Mouse (Mus musculus) forebrain, postnatal 0 days (tissue): Measurements from ENCODE around the gene Rcc2. TPM values are rescaled to one million over a fixed set of nuclear protein-coding genes. Genes with fewer than 3 reads are reported as not detected.
A peak's percentile ranks its signal among the peaks of the same experiment; 100 is the strongest.

Source experiments
- ATAC-seq: fragments of 200-750 bp; cut with Nextera tagmentation; 2 replicates; pipeline ENCODE4 v1.8.0; 2017; ENCODE audit warnings: mild to moderate bottlenecking, moderate library complexity
- DNase-seq: peaks from one replicate; pipeline ENCODE4 v3.0.0-alpha.2; 2015
- H3K27ac ChIP-seq: fragments of 300-500 bp; sonication (generic); 2 replicates; pipeline ENCODE4 v1.5.1; 2014; ENCODE audit warnings: low read depth, mild to moderate bottlenecking, antibody characterized with exemption, low read length, moderate library complexity, mixed read lengths
- H3K27me3 ChIP-seq: fragments of 300-500 bp; sonication (generic); 2 replicates; pipeline ENCODE4 v1.6.1; 2014; ENCODE audit warnings: mild to moderate bottlenecking, low read length, mixed read lengths; ENCODE audit not compliant: insufficient read depth
- H3K36me3 ChIP-seq: fragments of 300-500 bp; sonication (generic); 2 replicates; pipeline ENCODE4 v1.6.1; 2014; ENCODE audit warnings: mild to moderate bottlenecking, moderate library complexity; ENCODE audit not compliant: insufficient read depth
- H3K4me1 ChIP-seq: fragments of 300-500 bp; sonication (generic); 2 replicates; pipeline ENCODE4 v1.6.1; 2014; ENCODE audit warnings: antibody characterized with exemption; ENCODE audit not compliant: insufficient read depth
- H3K4me2 ChIP-seq: fragments of 300-500 bp; sonication (generic); 2 replicates; pipeline ENCODE4 v1.6.1; 2014; ENCODE audit warnings: low read depth, mild to moderate bottlenecking, moderate library complexity
- H3K4me3 ChIP-seq: fragments of 300-500 bp; sonication (generic); 2 replicates; pipeline ENCODE4 v1.5.1; 2014; ENCODE audit warnings: low read depth, low read length, mixed read lengths
- H3K9ac ChIP-seq: fragments of 300-500 bp; sonication (generic); 2 replicates; pipeline ENCODE4 v1.6.1; 2014; ENCODE audit warnings: mild to moderate bottlenecking
- H3K9me3 ChIP-seq: fragments of 300-500 bp; sonication (generic); 2 replicates; pipeline ENCODE4 v1.6.1; 2016; ENCODE audit warnings: low read length
- CTCF ChIP-seq: sonication (generic); IDR thresholded peaks from 2 replicates; pipeline ENCODE4 v1.5.1; 2016; ENCODE audit warnings: antibody characterized with exemption, control low read depth, low read depth
- WGBS: fragments of 180-500 bp; shearing (Covaris S2); extraction: QIAGEN DNeasy Blood & Tissue Kit; methylation state at CpG from one replicate; pipeline ENCODE4 v1.1.7; 2014; 5-methylcytosine and 5-hydroxymethylcytosine counted together
- polyA plus RNA-seq: library from polyadenylated mRNA; unstranded; fragments of >200 nt; fragmentation: Nextera tagmentation; extraction: Ambion mirVana; gene quantifications from 2 replicates; pipeline ENCODE4 v1.2.1, GENCODE M21; 2015
- total RNA-seq: library from RNA; depleted of rRNA; stranded (reverse); fragments of >200 nt; gene quantifications from 2 replicates; pipeline ENCODE4 v1.2.3, GENCODE M21; 2014

Rcc2 gene
- total and polyA plus RNA-seq, 2 experiments from 2014 or later: 20.8 to 62.3 TPM

- H3K9me3 ChIP-seq: no peaks in the 10 kb centered on the region
- ATAC-seq (no peak), DNase-seq (no peak)
- no peak overlapping the region for H3K27ac ChIP-seq
- H3K4me3 ChIP-seq: no peak overlapping the region
- H3K9ac ChIP-seq: no peak overlapping the region
- peaks cover 6% of the 10 kb centered on the region; the same call in 1 of the 2 replicates for H3K4me1 ChIP-seq
- WGBS: 77% methylated on average over 5 of the region's 5 CpGs
- H3K4me2 ChIP-seq: no peak overlapping the region
- TF ChIP-seq CTCF: no peak
- no peaks in the 10 kb centered on the region for H3K27me3 ChIP-seq
- H3K36me3 ChIP-seq: peaks cover 69% of the 10 kb centered on the region
Observed at GRCm38 (mm10) chr4:140711360-140711759, 11.0 kb downstream of the Rcc2 start.

GRCm38 (mm10) chr4:140713480-140714365 is 13.4 kb downstream of the Rcc2 start:
- H3K27ac ChIP-seq: peak overlapping the region; percentile 81
- H3K9me3 ChIP-seq: no peaks in the 10 kb centered on the region
- H3K36me3 ChIP-seq: peaks cover 81% of the 10 kb centered on the region
- peak; percentile 98 for TF ChIP-seq CTCF
- H3K4me1 ChIP-seq: peaks cover 6% of the 10 kb centered on the region; the same call in 1 of the 2 replicates
- no peak overlapping the region for H3K4me3 ChIP-seq
- H3K27me3 ChIP-seq: no peaks in the 10 kb centered on the region
- ATAC-seq (peak; percentile 94), DNase-seq (peak; percentile 97)
- WGBS: 22% methylated on average over 29 of the region's 29 CpGs
- peak overlapping the region; percentile 18; the same call in 1 of the 2 replicates for H3K9ac ChIP-seq
- H3K4me2 ChIP-seq: peak overlapping the region; percentile 21; the same call in 1 of the 2 replicates

- 0 out of 2 replicates have a peak overlapping the region, but pooled peaks have one; percentile 18 for H3K9ac ChIP-seq
Observed at GRCm38 (mm10) chr4:140714586-140714985, 14.2 kb downstream of the Rcc2 start.

GRCm38 (mm10) chr4:140716994-140717393 is 16.7 kb downstream of the Rcc2 start:
- H3K4me2 ChIP-seq: no peak overlapping the region
- H3K27ac ChIP-seq: no peak overlapping the region
- 95% methylated on average over 11 of the region's 11 CpGs for WGBS
- peaks cover 80% of the 10 kb centered on the region for H3K36me3 ChIP-seq
- H3K4me3 ChIP-seq: no peak overlapping the region
- ATAC-seq (no peak), DNase-seq (no peak)
- no peak for TF ChIP-seq CTCF
- no peaks in the 10 kb centered on the region for H3K27me3 ChIP-seq
- H3K4me1 ChIP-seq: peaks cover 6% of the 10 kb centered on the region; the same call in 1 of the 2 replicates
- H3K9me3 ChIP-seq: no peaks in the 10 kb centered on the region
- no peak overlapping the region for H3K9ac ChIP-seq

More at GRCm38 (mm10) chr4:140714586-140714985, 14.2 kb downstream of the Rcc2 start:
- H3K27me3 ChIP-seq: no peaks in the 10 kb centered on the region
- no peak for DNase-seq
- peaks cover 6% of the 10 kb centered on the region; the same call in 1 of the 2 replicates for H3K4me1 ChIP-seq
- peaks cover 78% of the 10 kb centered on the region for H3K36me3 ChIP-seq
- H3K27ac ChIP-seq: peak overlapping the region; percentile 81
- 71% methylated on average over 5 of the region's 5 CpGs for WGBS
- no peaks in the 10 kb centered on the region for H3K9me3 ChIP-seq
- ATAC-seq: no peak
- no peak for TF ChIP-seq CTCF
- H3K4me3 ChIP-seq: no peak overlapping the region
- peak overlapping the region; percentile 21; the same call in 1 of the 2 replicates for H3K4me2 ChIP-seq

GRCm38 (mm10) chr4:140718436-140718835 is 18.1 kb downstream of the Rcc2 start:
- peaks cover 77% of the 10 kb centered on the region for H3K36me3 ChIP-seq
- DNase-seq: no peak
- no peak overlapping the region for H3K9ac ChIP-seq
- no peak overlapping the region for H3K27ac ChIP-seq
- H3K9me3 ChIP-seq: no peaks in the 10 kb centered on the region
- no peak overlapping the region for H3K4me3 ChIP-seq
- no peak overlapping the region for H3K4me2 ChIP-seq
- ATAC-seq: no peak
- WGBS: 95% methylated on average over 9 of the region's 9 CpGs
- peaks cover 6% of the 10 kb centered on the region; the same call in 1 of the 2 replicates for H3K4me1 ChIP-seq
- no peaks in the 10 kb centered on the region for H3K27me3 ChIP-seq
- no peak for TF ChIP-seq CTCF

- peaks cover 75% of the 10 kb centered on the region for H3K36me3 ChIP-seq
- no peak for ATAC-seq
Observed at GRCm38 (mm10) chr4:140720091-140720490, 19.8 kb downstream of the Rcc2 start.

GRCm38 (mm10) chr4:140721968-140722490 is 21.7 kb downstream of the Rcc2 start:
- no peak for ATAC-seq
- no peak overlapping the region for H3K9ac ChIP-seq
- H3K27ac ChIP-seq: no peak overlapping the region
- no peaks in the 10 kb centered on the region for H3K4me1 ChIP-seq
- no peaks in the 10 kb centered on the region for H3K9me3 ChIP-seq
- 88% methylated on average over 20 of the region's 20 CpGs for WGBS
- no peak for TF ChIP-seq CTCF
- H3K4me2 ChIP-seq: no peak overlapping the region
- DNase-seq: no peak
- H3K27me3 ChIP-seq: no peaks in the 10 kb centered on the region
- H3K36me3 ChIP-seq: peaks cover 56% of the 10 kb centered on the region
- H3K4me3 ChIP-seq: no peak overlapping the region

More at GRCm38 (mm10) chr4:140720091-140720490, 19.8 kb downstream of the Rcc2 start:
- no peak for TF ChIP-seq CTCF
- Histone ChIP-seq H3K27me3 (no peaks in the 10 kb centered on the region), H3K4me2 (no peak overlapping the region), H3K9me3 (no peaks in the 10 kb centered on the region), H3K9ac (no peak overlapping the region), H3K4me3 (no peak overlapping the region), H3K4me1 (no peaks in the 10 kb centered on the region), H3K27ac (no peak overlapping the region)
- 91% methylated on average over 5 of the region's 5 CpGs for WGBS
- DNase-seq: no peak
